Mouse (Mus musculus) left cerebral cortex, adult 8-10 months (tissue): ENCODE measurements around the gene Blcap. TPM values are rescaled to one million over a fixed set of nuclear protein-coding genes. Genes with fewer than 3 reads are reported as not detected.
A peak's percentile ranks its signal among the peaks of the same experiment; 100 is the strongest.

ENCODE experiments used
- DNase-seq, 2 experiments: peaks; one replicate each; pipeline ENCODE4 v3.0.0; 2022; ENCODE audit warnings: low spot score in 2 of 2
- microRNA-seq, 2 experiments: library from miRNA; unstranded; fragments of <30 nt; microRNA quantifications; one replicate each; pipeline ENCODE4 v1.2.0; 2022
- total RNA-seq, 4 experiments: library from RNA; stranded (reverse); gene quantifications; 2 replicates each; pipeline ENCODE4 v1.2.4; 2022

The Blcap gene
- total RNA-seq, 4 experiments from 2014 or later: 117 to 129 (median 119) TPM

- DNase-seq: peak in 1 of 2 experiments; percentile 70
These were observed 50.6 kb downstream of the Blcap start for GRCm38 (mm10) chr2:157520496-157520895.

DNA sequence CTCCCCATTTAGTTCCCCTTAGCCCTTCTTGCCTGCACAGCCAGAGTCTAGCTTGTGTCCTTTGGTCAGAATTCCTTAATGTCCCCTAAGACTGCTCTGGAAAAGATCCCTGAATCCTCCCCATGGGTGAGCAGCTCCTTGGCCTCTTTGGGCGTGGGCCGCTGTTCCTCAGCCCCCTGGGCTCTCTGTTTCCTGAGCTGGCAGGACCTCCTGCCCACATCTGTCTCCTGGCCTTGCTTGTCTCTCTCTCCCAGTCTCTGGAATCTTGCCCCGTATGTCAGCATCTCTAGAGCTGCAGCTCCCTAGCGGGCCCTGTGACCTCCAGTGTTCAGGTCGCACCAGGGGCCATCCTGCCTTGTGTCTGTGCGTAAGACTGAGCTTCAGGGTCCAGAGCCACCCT lies 51.6 kb downstream of the Blcap start:
- no peak for DNase-seq

- no peak for DNase-seq
These were observed 52.6 kb downstream of the Blcap start for GRCm38 (mm10) chr2:157518451-157518850.

DNA sequence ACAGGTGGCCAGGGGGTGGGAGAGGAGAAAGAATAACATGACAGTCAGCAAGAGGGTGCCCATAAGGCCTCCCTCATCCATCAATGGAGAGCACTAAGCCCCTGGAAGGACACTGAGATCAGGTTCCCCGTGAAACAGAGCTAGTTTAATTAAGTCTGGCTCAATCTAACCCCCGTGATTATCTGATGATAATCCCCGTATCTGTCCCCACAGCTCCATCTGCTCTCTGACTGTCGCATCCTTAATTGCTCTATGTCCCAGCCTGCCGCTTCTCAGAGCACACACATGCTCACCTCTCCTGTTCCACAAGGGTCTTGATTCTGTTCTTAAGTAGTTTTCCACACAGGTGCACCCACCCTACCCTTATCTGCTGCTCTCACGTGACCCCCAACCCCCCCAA lies 53.5 kb downstream of the Blcap start:
- no peak for DNase-seq

DNA sequence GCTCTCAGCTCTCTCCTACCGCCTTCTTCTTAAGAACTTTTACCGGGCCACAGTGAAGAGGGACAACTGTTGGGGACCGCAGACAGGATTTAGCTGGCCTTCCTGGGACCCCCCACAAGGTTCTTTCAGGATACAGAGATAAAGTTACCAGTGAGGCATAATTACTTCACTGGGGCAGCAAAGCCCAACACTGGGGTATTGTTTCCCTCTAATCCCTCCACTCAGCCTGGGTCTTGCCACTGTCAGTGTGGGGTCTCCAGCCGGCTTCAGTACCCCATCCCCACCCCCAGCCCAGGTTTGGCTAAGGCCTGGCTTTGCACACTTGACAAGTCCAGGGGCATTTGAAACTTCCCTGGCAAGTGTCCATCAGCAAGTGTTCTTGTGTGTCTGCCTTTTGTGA lies 56.7 kb downstream of the Blcap start:
- no peak for DNase-seq

GRCm38 (mm10) chr2:157513737-157514208 lies 57.3 kb downstream of the Blcap start:
- no peak for DNase-seq

- peak in 1 of 2 experiments; percentile 38 for DNase-seq
These were observed 58.2 kb downstream of the Blcap start for GRCm38 (mm10) chr2:157512859-157513258.

- no peak for DNase-seq
These were observed 61.0 kb downstream of the Blcap start for GRCm38 (mm10) chr2:157510031-157510430.

GRCm38 (mm10) chr2:157509182-157509581 lies 61.9 kb downstream of the Blcap start:
- no peak for DNase-seq

- peak; percentile 39 to 63 for DNase-seq
These were observed 64.3 kb downstream of the Blcap start for GRCm38 (mm10) chr2:157506779-157507178.

Small RNA genes lying within 50 kb of the gene (microRNA-seq; reads per million reads assigned to microRNA genes)
- gene Gm23134: 0.84 to 1.8 reads per million in 2 experiments

Other genes with a start within 250 kb of the Blcap start
- under 1 TPM in 1 of 4 experiments, not detected in 3; 0.83 TPM for gene Ghrh, start 223.8 kb downstream of the Blcap start, total RNA-seq
- gene Manbal, start 203.7 kb downstream of the Blcap start, total RNA-seq: 10 to 100 TPM; 60.3 to 66.1 (median 63.8) TPM
- 100 to 1,000 TPM; 107 to 122 (median 115) TPM for gene Src, start 152.8 kb downstream of the Blcap start, total RNA-seq
- gene Nnat, start 11.2 kb downstream of the Blcap start, total RNA-seq: 100 to 1,000 TPM; 199 to 269 (median 247) TPM
- 10 to 100 TPM; 24.6 to 28.4 (median 27.7) TPM for gene Ctnnbl1, start 166.1 kb upstream of the Blcap start, total RNA-seq